Comparison of ENCODE assay signal across 10 mouse cellular contexts in the genomic region with DNA sequence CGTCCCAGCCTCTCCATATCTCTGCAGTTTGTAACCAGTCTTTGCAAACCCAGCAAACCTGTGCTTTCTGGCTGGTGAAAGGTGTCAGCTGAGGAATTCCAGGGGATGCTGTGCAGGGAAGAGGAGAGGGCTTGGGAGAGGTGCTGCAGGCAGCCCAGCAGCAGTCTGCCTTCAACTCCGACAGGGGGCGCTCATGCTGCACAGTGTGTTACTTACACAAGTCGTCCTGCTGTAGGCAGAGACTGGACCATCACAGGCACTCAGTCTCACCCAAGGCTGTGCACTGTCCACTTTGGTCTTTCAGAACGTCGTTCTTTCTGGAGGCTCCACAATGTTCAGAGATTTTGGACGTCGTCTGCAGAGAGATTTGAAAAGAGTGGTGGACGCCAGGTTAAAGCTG.
A peak's percentile ranks its signal among the peaks of the same experiment; 100 is the strongest.
DNase-seq lines count a peak whose midpoint lies in the region; ATAC-seq and TF ChIP-seq lines count a peak whose summit lies in the region.
"Had no signal": no experiment of that assay in that cellular context is flagged by ENCODE, and none has a peak within 500 bp of the region (broad histone marks: within the 10 kb centered on the region; RNA-seq: fewer than 3 reads in every experiment).

No protein-coding gene starts in this region.

- no peaks in the 10 kb centered on the region for H3K36me3 ChIP-seq in CH12.LX (replicated peaks in 1 of 2; ENCODE audit: control insufficient read depth in 1 of 2, insufficient read depth in 1 of 2, low read length in 1 of 2)

- H3K9me3 ChIP-seq in CH12.LX (replicated peaks; ENCODE audit: low read length) = no peaks in the 10 kb centered on the region
- H3K9me3 ChIP-seq: G1E had no signal

- TF ChIP-seq EP300 in CH12.LX (IDR thresholded peaks at IDR 0.05; ENCODE audit: low read length) = no peak

- peaks cover 0 to 6% of the 10 kb centered on the region in 2 experiments; a peak in 2 of 4 replicates for H3K4me1 ChIP-seq in CH12.LX (ENCODE audit: control insufficient read depth in 1 of 2, insufficient read depth in 2 of 2)

- no peak overlapping the region for H3K4me2 ChIP-seq in CH12.LX (ENCODE audit: insufficient read depth, low read depth, poor library complexity, severe bottlenecking)

- TF ChIP-seq CTCF in gastrocnemius, adult 2 months (IDR thresholded peaks at IDR 0.05) = peak; percentile 43
- TF ChIP-seq CTCF in CH12.LX (conservative IDR thresholded peaks at IDR 0.05 in 1 of 2, IDR thresholded peaks at IDR 0.05 in 1 of 2; ENCODE audit: low read depth in 2 of 2, low read length in 2 of 2) = peak; percentile 70 to 73

- intact Hi-C loops in gastrocnemius, adult 2 months (cut with DNase I) = no loop called here
- intact Hi-C loops in left cerebral cortex, postnatal 14 days (cut with DNase I) = no loop called here

- no peaks in the 10 kb centered on the region for H3K79me2 ChIP-seq in CH12.LX (replicated peaks; ENCODE audit: control insufficient read depth, extremely low read depth, insufficient read depth, poor library complexity, severe bottlenecking)

- dilution Hi-C loops in CH12.LX (cut with MboI; ENCODE audit: extremely low pct_ligation_motif_present, extremely low pct_unique_long_range_greater_than_20kb, low sequenced_read_pairs) = no loop called here

- ATAC-seq in frontal cortex, adult (ENCODE audit: low TSS enrichment) = peak; percentile 67; the same call in 1 of the 2 replicates

- in situ Hi-C loops in CH12.LX (cut with MboI; ENCODE audit: low pct_ligation_motif_present, low pct_unique_long_range_greater_than_20kb, low sequenced_read_pairs) = no loop called here

- no peak for TF ChIP-seq POLR2A in CH12.LX (IDR thresholded peaks at IDR 0.05; ENCODE audit: low read depth, low read length)

- H3K27me3 ChIP-seq in CH12.LX (replicated peaks) = no peaks in the 10 kb centered on the region

- no peak overlapping the region for H3K27ac ChIP-seq in gastrocnemius, adult 2 months
- H3K27ac ChIP-seq in CH12.LX (ENCODE audit: insufficient read depth, low read depth) = no peak overlapping the region

- peak; percentile 56 for TF ChIP-seq RAD21 in CH12.LX (IDR thresholded peaks at IDR 0.05; ENCODE audit: low read depth, low read length)

- DNase-seq in gastrocnemius, adult 2 months = peak; percentile 20
- DNase-seq in gastrocnemius, postnatal 25 days = no peak
- peak; percentile 65 for DNase-seq in CH12.LX (ENCODE audit: extremely low read depth)
- peak; percentile 74 for DNase-seq in cerebellum, adult 11 months
- DNase-seq in left cerebral cortex, postnatal 14 days (ENCODE audit: low spot score in 2 of 2) = peak; percentile 67 to 76
- DNase-seq in ovary, postnatal 36 days (ENCODE audit: low spot score) = peak; percentile 78
- DNase-seq in MN1 (ENCODE audit: low spot score) = no peak

- no peak overlapping the region for H3K4me3 ChIP-seq in gastrocnemius, adult 2 months
- H3K4me3 ChIP-seq in CH12.LX (replicated peaks in 1 of 3; ENCODE audit: low read depth in 2 of 3, low read length in 2 of 3, poor library complexity in 1 of 3) = no peak overlapping the region
- H3K4me3 ChIP-seq: myocyte had no signal

- no peak overlapping the region for H3K9ac ChIP-seq in CH12.LX (ENCODE audit: insufficient read depth, low read depth)

TF ChIP-seq in CH12.LX, 34 proteins besides CTCF, POLR2A, EP300 and RAD21:
- TF ChIP-seq MXI1 (IDR thresholded peaks at IDR 0.05; ENCODE audit: low read depth, low read length) (no peak), SMC3 (IDR thresholded peaks at IDR 0.05; ENCODE audit: low read depth, low read length) (peak; percentile 33; the same call in 1 of the 2 replicates)

Comparison
In these comparisons a context has a peak if more than half of its experiments do, and no peak if none do; other contexts are left out.
1. DNase-seq: peak in gastrocnemius, adult 2 months (single experiment), CH12.LX (single experiment), cerebellum, adult 11 months (single experiment), left cerebral cortex, postnatal 14 days (2 of 2) and ovary, postnatal 36 days (single experiment); none in gastrocnemius, postnatal 25 days (single experiment) and MN1 (single experiment).